Mouse (Mus musculus): ENCODE data around the gene Wnt7b. TPM values are rescaled to one million over a fixed set of nuclear protein-coding genes. Genes with fewer than 3 reads are reported as not detected.

Wnt7b gene
- total and polyA plus RNA-seq, 3 experiments: 0.86 to 1.2 (median 1.1) TPM

DNA sequence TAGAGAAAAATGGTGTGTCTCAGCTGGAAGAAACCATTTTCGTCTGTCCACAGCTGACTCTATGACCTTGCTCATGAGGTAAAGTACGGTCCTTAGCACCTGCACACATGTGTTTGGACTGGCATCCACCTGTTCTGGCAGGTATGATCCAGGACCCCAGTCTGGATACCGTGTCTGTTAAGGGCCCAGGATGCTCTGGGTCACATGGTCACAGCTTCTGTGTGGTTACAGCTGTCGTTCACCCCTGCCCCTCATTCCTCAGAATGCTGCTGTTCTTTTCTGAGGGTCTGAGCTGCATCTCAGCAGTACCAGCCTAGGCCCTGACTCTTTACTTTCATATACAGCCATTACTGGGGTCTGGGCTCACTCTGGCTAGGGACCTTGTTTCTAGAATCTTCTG is 18.9 kb upstream of the Wnt7b start:
- DNase-seq: no peak

DNA sequence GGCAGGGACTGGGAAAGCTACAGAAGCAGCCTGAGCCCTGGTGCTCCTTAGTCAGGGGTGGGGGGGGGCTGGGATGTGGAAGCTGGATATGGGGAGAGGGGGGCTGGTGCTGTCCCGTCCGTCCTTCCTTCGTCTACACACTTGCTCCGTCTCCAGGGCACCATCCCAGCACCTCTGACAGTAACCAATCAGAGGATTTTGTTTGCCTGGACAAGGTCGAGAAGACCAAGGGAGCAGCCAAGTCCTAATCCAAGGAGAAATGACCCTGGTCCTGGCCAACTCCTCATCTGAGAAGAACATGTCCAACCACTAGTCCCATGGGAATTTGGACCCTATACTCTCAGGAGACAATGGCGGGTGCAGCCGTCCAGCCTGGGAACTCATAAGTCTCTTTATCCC is 18.4 kb upstream of the Wnt7b start:
- peak; percentile 75 for DNase-seq

DNA sequence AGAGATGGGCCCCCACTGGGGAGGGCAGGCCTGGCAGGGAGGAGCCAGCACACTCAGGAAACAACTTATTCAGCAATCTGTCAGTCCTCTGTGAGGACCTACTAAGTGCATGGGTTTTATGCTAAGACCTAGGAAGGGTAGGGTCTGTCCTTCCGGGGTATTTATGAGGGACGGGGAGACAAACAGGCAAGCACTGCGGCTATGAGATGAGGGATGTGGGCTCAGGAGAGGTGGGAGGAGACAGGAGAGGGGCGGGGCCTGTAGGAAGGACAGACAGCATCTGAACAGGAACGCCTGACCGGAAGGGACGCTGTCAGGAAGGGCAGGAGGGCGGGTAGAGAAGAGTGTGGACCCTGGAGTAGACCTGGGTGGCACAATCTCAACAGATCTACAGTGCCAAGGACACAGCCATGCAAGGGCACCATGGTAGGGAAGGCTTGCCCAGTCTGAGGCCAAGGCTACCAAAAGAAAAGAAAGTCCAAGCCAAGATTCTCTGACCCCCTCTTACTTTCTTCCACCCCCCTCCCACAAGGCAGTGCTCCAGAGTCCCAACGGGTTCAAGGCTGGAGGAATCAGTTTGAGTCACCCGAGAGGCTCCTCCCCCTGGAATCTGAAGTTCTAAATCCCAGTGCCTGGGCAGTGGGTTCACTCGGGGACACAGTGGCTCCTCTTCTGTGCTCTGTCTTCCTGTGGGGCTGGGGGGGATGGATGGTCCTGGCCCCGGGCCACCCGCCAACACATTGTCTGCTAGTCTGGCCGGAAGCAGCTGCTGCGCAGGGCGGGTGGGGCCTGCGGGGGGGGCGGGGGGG is 17.8 kb upstream of the Wnt7b start:
- peak; percentile 93 for DNase-seq

DNA sequence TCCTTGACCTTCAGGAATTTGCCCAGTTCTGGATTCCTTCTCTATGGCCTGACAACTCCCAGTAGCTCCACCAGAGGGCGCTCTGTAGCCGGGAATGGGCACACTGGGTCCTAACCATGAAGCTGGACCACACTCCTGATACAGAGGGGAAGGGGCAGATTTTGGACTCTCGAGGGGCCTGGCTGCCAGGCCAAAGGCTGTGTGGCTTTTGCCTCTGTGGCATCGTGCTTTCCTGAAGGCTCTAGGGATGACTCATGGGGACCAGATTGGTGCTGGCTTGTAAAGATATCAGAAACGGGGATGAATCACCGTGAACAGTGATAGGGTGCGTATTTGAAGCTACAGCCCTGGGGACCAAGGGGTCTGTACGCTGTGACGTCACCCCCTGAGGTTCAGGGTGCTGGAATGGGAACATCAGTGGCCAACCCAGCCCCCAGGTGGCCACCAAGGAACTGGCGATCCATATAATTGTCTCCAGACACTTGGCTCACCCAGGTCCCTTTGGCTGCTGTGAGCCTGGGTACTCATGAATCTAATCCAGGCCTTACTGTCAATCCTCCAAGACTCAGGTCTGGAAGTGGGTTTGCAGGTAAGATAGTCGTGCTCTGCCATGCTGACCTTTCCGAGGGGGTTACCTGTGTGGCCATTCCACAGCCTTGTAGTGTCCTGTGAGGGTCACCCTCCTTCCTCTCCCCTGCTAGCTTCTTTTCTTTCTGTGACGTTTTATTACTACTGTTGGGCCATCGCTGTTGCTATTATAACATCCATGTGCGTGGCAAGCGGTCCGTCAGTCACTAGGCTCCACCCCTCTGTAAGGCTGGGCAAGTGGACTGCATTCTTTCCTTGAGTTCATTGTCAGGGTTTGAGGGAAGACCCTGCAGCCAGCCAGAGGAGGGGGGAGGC is 17.0 kb upstream of the Wnt7b start:
- peak; percentile 86 for DNase-seq

DNA sequence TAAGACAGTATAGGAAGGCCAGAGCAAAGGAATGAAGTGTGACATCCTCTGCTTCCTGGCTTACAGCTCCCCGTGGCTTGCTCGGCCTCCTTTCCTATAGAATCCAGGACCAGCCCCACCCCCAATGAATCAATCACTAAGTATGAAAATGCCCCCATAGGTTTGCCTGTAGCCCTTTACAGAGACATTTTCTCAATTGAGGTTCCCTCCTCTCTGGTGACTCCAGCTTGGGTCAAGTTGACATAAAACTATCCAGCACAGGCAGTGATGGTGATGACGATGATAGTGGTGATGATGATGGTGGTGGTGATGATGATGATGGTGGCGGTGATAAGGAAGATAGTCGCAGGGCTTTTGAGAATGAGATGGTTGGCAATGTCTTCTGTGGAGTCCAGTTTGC is 16.2 kb upstream of the Wnt7b start:
- no peak for DNase-seq

DNA sequence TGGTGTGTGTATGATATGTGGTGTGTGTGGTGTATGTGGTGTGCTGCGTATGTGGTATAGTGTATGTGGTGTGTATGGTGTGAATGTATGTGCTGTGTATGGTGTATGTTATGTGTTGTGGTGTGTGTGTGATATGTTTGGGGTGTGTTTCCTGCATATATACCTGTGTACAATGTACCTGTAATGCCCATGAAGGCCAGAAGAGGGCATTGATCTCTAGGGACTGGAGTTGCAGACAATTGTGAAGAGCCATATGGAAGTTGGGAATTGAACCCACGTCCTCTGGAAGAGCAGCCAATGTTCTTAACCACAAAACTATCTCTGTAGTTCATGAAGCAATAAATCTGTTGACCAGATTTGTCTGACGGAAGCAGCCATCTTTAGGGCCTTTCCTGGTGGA is 15.1 kb upstream of the Wnt7b start:
- no peak for DNase-seq

DNA sequence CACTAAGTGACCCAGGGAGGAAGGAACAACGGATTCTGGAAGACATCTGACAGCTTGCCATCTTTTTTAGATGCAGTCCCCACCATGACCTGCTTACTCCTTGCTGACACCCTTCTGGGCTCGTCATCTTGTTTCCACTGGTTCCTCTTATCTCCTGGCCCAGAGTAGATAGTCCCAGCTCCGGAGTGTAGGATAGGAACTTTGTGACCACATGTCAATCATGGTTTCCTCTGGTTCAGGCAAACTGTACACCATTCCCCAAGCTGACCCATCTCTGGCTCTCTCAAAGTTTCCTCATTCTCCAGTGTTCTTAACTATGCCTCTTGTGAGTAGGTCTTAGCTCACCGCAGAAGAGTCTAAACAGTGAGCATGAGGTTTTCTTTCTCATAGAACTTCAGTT is 10.4 kb upstream of the Wnt7b start:
- DNase-seq: no peak

DNA sequence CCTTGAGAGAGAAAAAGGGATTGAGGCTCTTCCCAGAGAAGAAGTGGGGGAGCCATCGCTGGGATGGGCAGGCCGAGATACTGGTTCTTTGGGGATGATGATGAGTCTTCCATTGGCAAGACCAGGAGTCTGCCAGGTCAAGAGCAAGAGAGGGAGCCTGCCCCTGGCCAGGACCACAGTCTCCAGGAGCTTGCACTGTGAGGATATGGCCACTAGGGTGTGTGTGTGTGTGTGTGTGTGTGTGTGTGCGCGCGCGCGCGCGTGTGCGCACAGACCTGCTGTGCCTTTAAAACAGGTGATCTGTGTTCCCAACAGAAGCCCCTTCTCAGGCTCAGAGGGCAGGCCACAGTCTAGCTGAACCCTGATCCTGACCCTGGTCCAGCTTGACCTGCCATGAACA is 8.6 kb upstream of the Wnt7b start:
- no peak for DNase-seq

DNA sequence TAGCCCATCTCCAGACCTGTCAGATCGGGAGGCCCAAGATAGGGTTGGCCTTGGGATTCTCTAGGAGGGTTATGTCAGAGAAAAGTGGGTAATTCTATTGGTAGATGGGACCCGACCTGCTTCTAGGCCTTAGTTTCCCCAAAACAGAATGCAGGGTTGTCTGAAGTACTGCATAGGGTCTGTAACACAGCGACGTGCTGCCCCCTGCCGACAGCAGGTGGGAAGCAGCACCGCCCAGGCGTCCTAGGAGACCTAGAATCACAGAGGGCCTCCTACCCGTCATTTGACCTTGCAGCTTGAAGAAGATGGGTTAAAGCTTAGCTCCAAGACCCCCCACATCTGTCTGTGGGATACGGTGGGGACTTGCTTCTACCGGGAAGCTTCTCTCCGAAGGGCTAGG is 1.2 kb upstream of the Wnt7b start:
- DNase-seq: peak; percentile 72

DNA sequence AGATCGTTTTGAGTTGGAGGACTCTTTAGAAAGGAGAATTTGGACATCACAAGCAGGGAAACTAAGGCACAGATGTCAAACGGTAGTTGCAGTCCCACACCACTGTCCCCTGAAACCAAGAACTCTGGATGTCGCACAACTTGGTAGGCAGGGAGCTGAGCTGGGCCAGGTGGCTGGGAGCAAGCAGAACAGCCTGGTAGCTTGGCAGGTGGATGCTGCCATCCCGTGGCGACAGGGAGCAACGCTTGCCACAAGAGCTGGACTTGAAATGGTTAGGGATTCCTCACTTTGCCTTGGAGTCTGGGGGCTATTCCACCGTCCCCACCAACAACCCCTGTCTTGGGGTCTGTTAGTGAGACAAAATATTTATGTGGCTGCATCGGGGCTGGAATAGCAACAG is 751 bp upstream of the Wnt7b start:
- peak; percentile 81 for DNase-seq

DNA sequence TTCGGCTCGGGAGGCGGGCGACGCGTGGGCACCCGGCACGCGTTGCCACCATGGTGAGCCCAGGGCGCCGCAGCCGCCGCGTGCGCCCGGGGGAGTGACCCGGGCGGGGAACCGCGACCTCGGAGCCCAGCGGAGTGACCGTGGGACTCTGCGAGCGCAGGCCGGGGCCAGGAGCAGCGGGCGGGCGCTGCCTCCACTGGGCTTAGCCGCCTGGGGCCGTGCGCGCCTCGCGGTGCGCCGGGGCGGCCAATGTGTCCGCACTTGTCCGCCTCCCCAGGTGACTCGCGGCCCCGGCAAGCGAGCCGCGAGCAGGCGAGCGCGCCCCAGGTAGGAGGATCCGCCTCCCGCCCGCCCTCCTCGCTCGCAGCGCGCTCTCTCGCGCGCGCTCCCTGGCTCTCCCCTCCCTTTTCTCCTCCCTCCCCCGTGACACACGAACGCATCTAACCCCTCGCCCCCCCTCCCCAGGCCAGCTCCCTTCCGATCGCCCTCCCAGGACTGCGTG is 659 bp downstream of the Wnt7b start:
- peak; percentile 59 for DNase-seq

DNA sequence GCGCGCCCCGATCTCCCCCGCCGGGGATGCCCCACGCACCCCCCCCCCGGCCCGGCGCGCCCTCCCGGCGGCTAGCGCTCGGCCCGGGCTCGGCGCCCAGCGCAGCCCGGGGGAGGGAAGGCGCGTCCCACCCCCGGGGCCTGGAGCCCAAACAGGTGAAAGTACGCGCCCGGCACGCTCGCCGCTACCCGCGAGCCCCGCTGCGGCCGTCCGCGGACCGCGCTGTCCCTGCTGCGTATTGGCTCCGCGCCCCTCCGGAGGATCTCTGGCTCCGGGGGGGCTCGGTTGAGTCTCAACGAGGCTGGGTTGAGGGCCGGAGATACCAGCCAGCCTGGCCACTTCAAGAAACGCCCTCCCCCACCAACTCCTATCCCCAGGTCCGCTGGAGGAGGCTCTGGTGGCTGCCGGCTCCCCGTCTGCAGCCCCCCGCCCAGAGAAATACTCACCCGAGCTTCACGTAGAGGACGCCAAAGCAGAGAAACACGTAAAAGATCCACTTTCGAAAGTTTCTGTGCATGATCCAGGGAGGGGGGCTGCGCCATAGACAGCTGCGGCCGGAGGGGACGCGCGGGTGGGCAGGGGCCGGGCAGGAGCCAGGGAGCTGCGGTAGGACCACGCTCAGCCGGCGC is 1.2 kb downstream of the Wnt7b start:
- DNase-seq: peak; percentile 29

DNA sequence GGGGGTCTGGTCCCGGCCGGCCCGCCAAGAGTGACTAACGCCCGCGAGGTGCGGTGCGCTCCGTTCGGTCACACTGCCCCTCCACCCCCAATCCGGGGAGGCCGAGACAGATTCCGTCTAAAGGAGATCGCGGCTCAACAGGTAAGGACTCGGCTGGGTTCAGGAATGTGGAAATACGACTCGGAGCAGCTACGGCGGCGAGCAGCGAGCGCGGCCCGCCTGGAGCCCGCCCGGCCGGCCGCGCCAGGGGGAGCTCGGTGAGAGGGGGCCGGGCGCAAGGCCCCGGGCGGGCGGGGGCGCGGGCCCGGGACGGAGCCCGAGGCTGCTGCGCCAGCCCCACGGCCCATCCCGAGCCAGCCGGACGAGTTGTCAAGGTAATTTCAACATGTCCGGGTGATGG is 1.8 kb downstream of the Wnt7b start:
- no peak for DNase-seq

DNA sequence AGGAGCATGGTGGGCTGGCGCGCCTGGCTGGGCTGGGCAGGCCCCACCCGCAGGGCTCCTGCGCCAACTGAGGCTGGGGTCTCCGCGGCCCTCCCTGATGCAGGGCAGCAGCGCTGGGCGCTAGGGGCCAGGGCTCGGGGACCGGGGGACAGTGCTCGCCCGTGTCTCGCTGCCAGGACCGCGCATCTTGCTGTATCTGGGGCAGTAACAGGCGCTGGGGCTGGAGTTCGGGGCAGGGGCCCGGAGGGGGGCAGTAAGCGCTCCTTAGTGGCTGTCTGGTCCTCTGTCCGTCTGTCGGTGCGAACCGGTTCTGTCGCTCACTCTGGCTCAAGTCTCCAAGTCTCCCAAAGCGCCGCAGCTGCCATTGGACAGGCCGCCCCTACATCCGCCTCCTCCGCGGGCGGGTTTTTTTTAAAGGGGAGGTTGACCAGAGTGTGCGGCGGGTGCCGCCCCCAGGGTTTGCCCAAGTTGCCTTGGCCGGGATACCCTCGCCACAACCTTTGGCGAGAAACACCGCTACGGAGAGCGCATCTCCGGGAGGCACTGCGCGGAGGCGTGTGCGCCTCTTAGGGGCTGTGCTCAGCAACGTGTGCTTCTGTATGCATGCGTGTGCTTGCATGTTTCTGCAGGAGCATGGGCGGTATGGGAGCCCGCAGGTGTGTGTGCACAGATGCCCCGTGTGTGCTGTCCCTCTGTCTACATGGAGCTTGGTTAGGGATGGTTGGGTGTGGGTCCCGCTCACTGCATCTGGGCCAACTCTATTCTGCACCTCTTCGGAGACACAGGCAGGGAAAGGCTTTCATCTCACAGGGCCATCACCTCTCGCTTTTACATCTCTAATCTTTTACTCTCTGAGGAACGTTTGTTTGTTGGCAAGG is 4.5 kb downstream of the Wnt7b start:
- DNase-seq: no peak

DNA sequence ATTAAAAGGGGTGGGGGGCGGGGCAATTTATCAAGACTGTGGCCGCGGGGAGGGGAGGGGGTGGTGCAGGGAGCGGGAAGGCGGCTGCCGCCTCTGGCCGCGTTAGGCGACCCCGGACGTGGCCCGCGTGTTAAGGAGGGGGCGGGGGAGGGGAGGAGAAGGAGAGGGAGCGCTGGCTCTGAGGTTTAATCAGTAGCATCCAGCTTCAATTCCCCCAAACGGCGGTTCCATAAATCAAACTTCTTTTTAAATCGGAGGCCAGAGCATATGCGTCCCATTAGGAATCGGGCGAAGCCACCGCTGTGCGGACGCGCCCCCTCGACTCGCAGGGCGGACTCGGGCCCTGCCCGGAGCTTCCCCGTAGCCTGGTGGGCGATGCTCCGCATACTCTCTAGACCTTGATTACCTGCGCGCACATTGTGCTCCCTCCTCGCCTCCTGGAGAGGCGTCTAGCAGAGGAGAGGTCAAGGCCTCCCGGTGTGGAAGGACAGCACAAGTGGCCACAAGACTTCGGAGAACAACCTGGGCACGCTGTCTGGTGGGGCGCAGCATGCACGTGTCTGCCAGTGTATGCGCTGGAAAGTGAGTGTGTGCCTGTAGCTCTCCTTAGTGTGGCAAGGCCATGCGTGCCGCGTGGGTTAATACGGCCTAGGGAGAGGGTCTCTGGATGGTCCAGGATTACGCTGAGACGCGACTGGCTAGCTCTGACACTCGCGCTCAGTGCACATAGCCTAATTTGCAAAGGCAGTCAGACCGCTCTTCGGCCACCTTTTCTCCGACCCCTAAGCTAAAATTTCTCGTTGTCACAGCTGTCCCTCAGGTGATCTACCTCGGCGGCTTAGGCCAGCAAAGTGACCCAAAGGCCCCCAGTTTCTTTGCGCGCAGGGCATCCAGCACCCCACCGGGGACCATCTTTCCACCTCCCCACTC is 5.5 kb downstream of the Wnt7b start:
- DNase-seq: no peak

DNA sequence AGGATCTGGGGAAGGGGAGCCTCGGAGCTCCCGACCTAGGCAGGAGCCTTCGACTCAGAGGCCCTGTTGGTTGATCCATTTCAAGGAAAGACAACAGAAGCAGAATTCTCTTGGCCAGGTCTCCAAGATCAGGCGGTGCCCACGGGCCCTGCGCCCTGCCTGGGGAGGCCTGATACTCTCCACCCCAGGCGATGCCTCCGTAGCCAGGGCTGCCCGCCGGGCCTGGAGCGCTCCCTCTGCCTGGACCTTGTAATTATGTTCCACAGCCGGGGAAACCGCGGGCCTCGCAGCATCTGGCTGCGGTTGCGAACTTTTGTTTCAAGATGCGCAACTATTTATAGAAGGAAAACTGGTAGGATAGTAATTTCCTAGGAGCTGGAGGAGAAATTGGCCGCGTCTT is 6.2 kb downstream of the Wnt7b start:
- no peak for DNase-seq

DNA sequence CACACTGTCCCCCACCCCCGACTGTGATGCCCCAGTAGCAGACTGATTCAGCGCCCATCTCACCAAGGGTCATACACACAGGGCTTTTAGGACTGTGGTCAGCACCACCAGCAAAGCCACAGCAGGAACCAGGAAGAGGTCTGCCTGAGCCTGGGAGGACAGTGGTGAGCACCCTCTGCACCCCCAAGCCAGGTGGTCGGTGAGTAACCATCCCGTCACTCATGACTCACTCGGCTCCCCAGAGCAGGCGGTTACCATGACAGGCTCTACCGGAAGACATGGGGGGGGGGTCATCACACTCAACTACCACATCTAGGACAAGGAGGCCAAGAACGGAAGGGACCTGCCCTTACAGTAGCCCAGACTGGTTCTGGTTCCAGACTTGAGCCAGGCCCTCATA is 7.7 kb downstream of the Wnt7b start:
- DNase-seq: no peak

DNA sequence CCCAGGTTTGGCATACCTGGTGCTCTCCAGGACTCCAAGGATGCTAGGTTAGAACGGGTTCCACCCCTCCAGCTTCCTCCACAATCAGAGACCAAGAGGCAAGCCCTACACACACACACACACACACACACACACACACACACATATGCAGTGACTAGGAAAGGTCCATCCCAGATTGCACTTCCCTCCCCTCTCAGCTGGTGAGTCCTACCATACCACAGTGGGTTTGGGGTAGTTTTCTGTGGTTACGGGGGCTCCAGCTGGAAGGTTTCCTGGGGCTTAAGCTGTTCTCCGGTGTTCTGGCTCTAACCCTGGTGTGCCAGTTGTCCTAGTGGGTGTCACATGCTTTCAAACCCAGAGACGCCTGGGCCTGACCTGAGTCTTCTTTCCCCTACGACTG is 8.2 kb downstream of the Wnt7b start:
- DNase-seq: no peak

DNA sequence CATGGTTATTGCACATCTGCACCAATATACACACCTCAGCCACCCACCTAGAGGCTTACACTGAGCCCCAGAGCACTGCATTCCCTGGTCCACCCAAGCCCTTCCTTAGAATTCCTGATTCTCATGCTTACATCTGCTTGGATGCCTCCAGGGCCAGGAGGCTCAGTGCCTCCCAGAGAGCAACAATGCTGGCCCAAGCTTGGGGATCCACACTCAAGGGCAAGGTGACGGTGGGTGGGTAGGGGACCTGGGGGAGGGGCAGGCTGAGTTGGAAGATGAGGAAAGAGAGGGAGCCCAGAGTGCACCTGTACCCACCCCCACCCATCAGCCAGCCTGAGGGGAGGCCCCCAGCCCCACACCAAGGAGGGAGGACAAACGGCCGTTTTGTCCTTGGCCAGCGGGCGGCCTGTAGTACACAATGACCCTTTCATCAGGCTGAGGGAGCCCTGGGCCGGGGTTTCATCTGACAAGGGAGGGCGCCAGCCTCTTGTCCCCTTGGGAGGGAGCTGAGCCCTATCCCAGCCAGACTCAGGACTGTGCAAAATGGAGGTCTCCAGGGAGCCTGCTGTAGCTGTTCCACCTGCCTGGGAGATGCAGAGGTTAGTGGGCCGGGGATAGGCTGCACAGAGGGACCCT is 9.5 kb downstream of the Wnt7b start:
- DNase-seq: no peak

All from adrenal gland, adult 2 months (tissue).